Mouse (Mus musculus): Measurements from ENCODE around the gene Rtl10.

DNA sequence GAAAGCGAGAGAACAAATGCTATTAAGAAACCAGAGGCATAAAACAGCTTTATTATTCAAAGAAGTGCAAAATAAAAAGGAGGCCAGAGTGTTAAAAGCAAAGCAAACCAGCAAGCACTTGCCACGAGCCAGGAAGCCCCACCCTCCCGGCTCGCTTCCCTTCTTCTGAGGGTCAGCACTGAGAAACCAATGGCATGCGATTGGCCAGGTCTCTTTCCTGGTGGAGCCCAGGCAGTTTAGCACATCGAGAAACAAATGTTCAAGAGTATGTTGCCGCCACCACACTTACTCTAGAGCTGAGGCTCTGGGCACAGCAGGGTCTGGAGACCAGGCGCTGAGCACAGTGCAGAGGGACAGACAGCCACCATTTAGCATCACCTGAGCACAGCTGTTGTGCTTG is 36.1 kb upstream of the Rtl10 start:
- TF ChIP-seq CTCF (IDR thresholded peaks at IDR 0.05; ENCODE audit: borderline replicate concordance, insufficient read depth, low read depth, low read length) (no peak), POLR2A (IDR thresholded peaks at IDR 0.05; ENCODE audit: borderline replicate concordance, insufficient read depth, low read length) (no peak)
